Mouse (Mus musculus): Measurements from ENCODE around the gene Ciao2a.

- no peak for TF ChIP-seq CTCF (IDR thresholded peaks at IDR 0.05)
- TF ChIP-seq EP300 (IDR thresholded peaks at IDR 0.05), result no peak
Observed at GRCm38 (mm10) chr9:66173316-66173855, 47.0 kb downstream of the Ciao2a start.

All from lung, postnatal 0 days (tissue).